Mouse (Mus musculus) MEL (cell line): ENCODE results near the gene Lsm7. TPM values are rescaled to one million over a fixed set of nuclear protein-coding genes. Genes with fewer than 3 reads are reported as not detected.
A peak's percentile ranks its signal among the peaks of the same experiment; 100 is the strongest.

ENCODE experiments used
- DNase-seq: peaks from one replicate; pipeline ENCODE4 v3.0.0; 2011; ENCODE audit warnings: low read depth, low spot score
- H3K27ac ChIP-seq: 2 replicates; pipeline ENCODE4 v1.5.1; 2012; ENCODE audit warnings: low read depth, mild to moderate bottlenecking, control low read depth, low read length, moderate library complexity; ENCODE audit not compliant: control insufficient read depth
- H3K27me3 ChIP-seq, 2 experiments: fragments of 150-350 bp in 1 of 2; sonication (generic) in 1 of 2; 2 replicates each; pipeline ENCODE4 v1.6.1; 2012; ENCODE audit warnings: low read length in 2 of 2, mild to moderate bottlenecking in 2 of 2, improper control_type of control experiment in 1 of 2, moderate library complexity in 1 of 2; ENCODE audit not compliant: insufficient read depth in 2 of 2, control insufficient read depth in 1 of 2
- H3K36me3 ChIP-seq, 2 experiments: 2 replicates each; pipeline ENCODE4 v1.6.1; 2012 to 2014; ENCODE audit warnings: low read length in 2 of 2, improper control_type of control experiment in 1 of 2, inconsistent platforms in 1 of 2, mild to moderate bottlenecking in 1 of 2; ENCODE audit not compliant: insufficient read depth in 2 of 2, control insufficient read depth in 1 of 2
- H3K4me1 ChIP-seq, 2 experiments: fragments of 150-350 bp in 1 of 2; sonication (generic) in 1 of 2; 2 replicates each; pipeline ENCODE4 v1.6.1; 2012; ENCODE audit warnings: low read length in 2 of 2, improper control_type of control experiment in 1 of 2, mild to moderate bottlenecking in 1 of 2; ENCODE audit not compliant: insufficient read depth in 2 of 2, control insufficient read depth in 1 of 2
- H3K4me3 ChIP-seq, 2 experiments: fragments of 150-350 bp in 1 of 2; sonication (generic) in 1 of 2; 2 replicates each; pipeline ENCODE4 v1.5.1; 2012; ENCODE audit warnings: low read depth in 2 of 2, low read length in 2 of 2, mild to moderate bottlenecking in 2 of 2, moderate library complexity in 2 of 2, control low read depth in 1 of 2, improper control_type of control experiment in 1 of 2; ENCODE audit not compliant: control insufficient read depth in 1 of 2, insufficient read depth in 1 of 2
- H3K79me2 ChIP-seq: 2 replicates; pipeline ENCODE4 v1.6.1; 2012; ENCODE audit warnings: mild to moderate bottlenecking, low read length, moderate library complexity; ENCODE audit not compliant: control insufficient read depth, poor library complexity, insufficient read depth
- H3K9ac ChIP-seq: 2 replicates; pipeline ENCODE4 v1.6.1; 2012; ENCODE audit warnings: low read depth, mild to moderate bottlenecking, control low read depth, low read length, moderate library complexity; ENCODE audit not compliant: control insufficient read depth, poor library complexity, severe bottlenecking
- H3K9me3 ChIP-seq: fragments of 150-350 bp; sonication (generic); replicated peaks from 2 replicates; pipeline ENCODE4 v1.6.1; 2012; ENCODE audit warnings: mild to moderate bottlenecking, low read length, improper control_type of control experiment, moderate library complexity; ENCODE audit not compliant: insufficient read depth
- BHLHE40 ChIP-seq: IDR thresholded peaks from 2 replicates; pipeline ENCODE4 v1.6.1; 2012; ENCODE audit warnings: low read depth, mild to moderate bottlenecking, inconsistent platforms, low read length, improper control_type of control experiment, borderline replicate concordance
- CHD2 ChIP-seq: IDR thresholded peaks from 2 replicates; pipeline ENCODE4 v1.6.1; 2011; ENCODE audit warnings: low read length, improper control_type of control experiment
- CTCF ChIP-seq, 3 experiments: IDR thresholded peaks in 2 of 3; conservative IDR thresholded peaks in 1 of 3; 2 replicates each; pipeline ENCODE4 v1.5.1; 2011 to 2012; ENCODE audit warnings: low read length in 3 of 3, low read depth in 2 of 3, mild to moderate bottlenecking in 2 of 3, improper control_type of control experiment in 1 of 3, inconsistent platforms in 1 of 3, mixed read lengths in 1 of 3, moderate library complexity in 1 of 3; ENCODE audit not compliant: control insufficient read depth in 1 of 3, insufficient read depth in 1 of 3, poor library complexity in 1 of 3, severe bottlenecking in 1 of 3
- EP300 ChIP-seq, 2 experiments: IDR thresholded peaks; 2 replicates each; pipeline ENCODE4 v1.6.1; 2011; ENCODE audit warnings: improper control_type of control experiment in 2 of 2, low read length in 2 of 2, low read depth in 1 of 2, mild to moderate bottlenecking in 1 of 2
- GABPA ChIP-seq: IDR thresholded peaks from 2 replicates; pipeline ENCODE4 v1.6.1; 2012; ENCODE audit warnings: low read depth, mild to moderate bottlenecking, inconsistent platforms, low read length, improper control_type of control experiment, moderate library complexity
- GATA1 ChIP-seq: IDR thresholded peaks from 2 replicates; pipeline ENCODE4 v1.6.1; 2011; ENCODE audit warnings: low read depth, low read length, improper control_type of control experiment
- MAFK ChIP-seq: IDR thresholded peaks from 2 replicates; pipeline ENCODE4 v1.6.1; 2011; ENCODE audit warnings: low read depth, mild to moderate bottlenecking, low read length, improper control_type of control experiment, borderline replicate concordance
- MAX ChIP-seq: IDR thresholded peaks from 2 replicates; pipeline ENCODE4 v1.6.1; 2011; ENCODE audit warnings: low read length, improper control_type of control experiment
- MAZ ChIP-seq: IDR thresholded peaks from 2 replicates; pipeline ENCODE4 v1.6.1; 2012; ENCODE audit warnings: low read depth, mild to moderate bottlenecking, inconsistent platforms, low read length, improper control_type of control experiment
- MXI1 ChIP-seq: IDR thresholded peaks from 2 replicates; pipeline ENCODE4 v1.6.1; 2011; ENCODE audit warnings: mild to moderate bottlenecking, low read depth, low read length, improper control_type of control experiment
- MYC ChIP-seq: IDR thresholded peaks from 2 replicates; pipeline ENCODE4 v1.6.1; 2011; ENCODE audit warnings: low read depth, mild to moderate bottlenecking, low read length, improper control_type of control experiment, moderate library complexity
- NELFE ChIP-seq: IDR thresholded peaks from 2 replicates; pipeline ENCODE4 v1.6.1; 2011; ENCODE audit warnings: low read depth, low read length, improper control_type of control experiment
- NRF1 ChIP-seq: IDR thresholded peaks from 2 replicates; pipeline ENCODE4 v1.6.1; 2014; ENCODE audit warnings: low read depth, mild to moderate bottlenecking, inconsistent platforms, low read length, improper control_type of control experiment, moderate library complexity; ENCODE audit not compliant: poor library complexity, insufficient read depth, severe bottlenecking
- POLR2A ChIP-seq, 2 experiments: IDR thresholded peaks; 2 replicates each; pipeline ENCODE4 v1.6.1; 2011 to 2012; ENCODE audit warnings: low read length in 2 of 2, mild to moderate bottlenecking in 2 of 2, control low read depth in 1 of 2, improper control_type of control experiment in 1 of 2, low read depth in 1 of 2, moderate library complexity in 1 of 2; ENCODE audit not compliant: control insufficient read depth in 1 of 2, insufficient read depth in 1 of 2, poor library complexity in 1 of 2
- POLR2AphosphoS5 ChIP-seq: IDR thresholded peaks from 2 replicates; pipeline ENCODE4 v1.6.1; 2012; ENCODE audit warnings: low read depth, borderline replicate concordance, mild to moderate bottlenecking, inconsistent platforms, low read length, moderate library complexity, mixed read lengths
- RAD21 ChIP-seq: IDR thresholded peaks from 2 replicates; pipeline ENCODE4 v1.6.1; 2011; ENCODE audit warnings: mild to moderate bottlenecking, low read depth, low read length, improper control_type of control experiment
- RCOR1 ChIP-seq: IDR thresholded peaks from 2 replicates; pipeline ENCODE4 v1.6.1; 2012; ENCODE audit warnings: low read depth, mild to moderate bottlenecking, inconsistent platforms, low read length, improper control_type of control experiment
- SIN3A ChIP-seq: IDR thresholded peaks from 2 replicates; pipeline ENCODE4 v1.6.1; 2012; ENCODE audit warnings: low read length, improper control_type of control experiment, inconsistent platforms
- SMC3 ChIP-seq: IDR thresholded peaks from 2 replicates; pipeline ENCODE4 v1.6.1; 2011; ENCODE audit warnings: low read depth, low read length, improper control_type of control experiment
- TAL1 ChIP-seq: IDR thresholded peaks from 2 replicates; pipeline ENCODE4 v1.6.1; 2012; ENCODE audit warnings: mild to moderate bottlenecking, inconsistent platforms, low read length, moderate library complexity, mixed read lengths
- TBP ChIP-seq: IDR thresholded peaks from 2 replicates; pipeline ENCODE4 v1.8.0; 2011; ENCODE audit warnings: low read depth, low read length, improper control_type of control experiment
- TCF12 ChIP-seq: IDR thresholded peaks from 2 replicates; pipeline ENCODE4 v1.6.1; 2014; ENCODE audit warnings: low read depth, mild to moderate bottlenecking, inconsistent platforms, low read length, improper control_type of control experiment, moderate library complexity
- USF1 ChIP-seq: IDR thresholded peaks from 2 replicates; pipeline ENCODE4 v1.6.1; 2014; ENCODE audit warnings: low read depth, mild to moderate bottlenecking, inconsistent platforms, low read length, improper control_type of control experiment, moderate library complexity
- ZC3H11A ChIP-seq: IDR thresholded peaks from 2 replicates; pipeline ENCODE4 v1.6.1; 2012; ENCODE audit warnings: low read depth, mild to moderate bottlenecking, inconsistent platforms, low read length, improper control_type of control experiment
- ZMIZ1 ChIP-seq: IDR thresholded peaks from 2 replicates; pipeline ENCODE4 v1.6.1; 2012; ENCODE audit warnings: low read depth, mild to moderate bottlenecking, inconsistent platforms, low read length, improper control_type of control experiment, moderate library complexity
- polyA plus RNA-seq, 2 experiments: library from polyadenylated mRNA; stranded (reverse) in 1 of 2; unstranded in 1 of 2; fragments of >175 nt in 1 of 2; fragments of >200 nt in 1 of 2; gene quantifications; 2 replicates each; pipeline versions ENCODE4 v1.2.1 to v1.2.4; 2012; ENCODE audit warnings: low replicate concordance in 2 of 2, low read depth in 1 of 2; ENCODE audit not compliant: insufficient read length in 2 of 2, insufficient read depth in 1 of 2, missing spikeins in 1 of 2
- total RNA-seq: library from RNA; depleted of rRNA; stranded (reverse); fragments of 300-350 nt; gene quantifications from 2 replicates; pipeline ENCODE4 v1.2.3, GENCODE M21; 2012

Gene Lsm7
- total and polyA plus RNA-seq, 3 experiments: 246 to 637 TPM; not detected in 1

DNA sequence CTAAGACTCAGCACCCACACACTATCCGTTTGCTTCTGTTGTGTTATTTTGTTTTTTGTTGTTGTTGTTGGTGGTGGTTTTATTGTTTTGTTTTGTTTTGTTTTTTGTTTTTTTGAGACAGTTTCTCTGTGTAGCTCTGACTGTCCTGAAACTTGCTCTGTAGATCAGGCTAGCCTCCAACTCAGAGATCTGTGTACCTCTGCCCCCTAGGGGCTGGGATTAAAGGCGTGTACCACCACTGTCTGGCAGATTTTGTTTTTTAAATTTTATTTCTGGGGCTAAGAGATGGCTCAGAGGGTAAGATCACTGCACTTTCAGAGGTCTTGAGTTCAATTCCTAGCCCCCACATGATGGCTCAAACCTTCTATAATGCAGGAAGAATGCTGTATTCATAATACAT lies 25.9 kb upstream of the Lsm7 start:
- no peak overlapping the region for H3K4me3 ChIP-seq
- H3K9ac ChIP-seq: no peak overlapping the region
- DNase-seq: peak; percentile 63
- no peaks in the 10 kb centered on the region for H3K9me3 ChIP-seq
- H3K4me1 ChIP-seq: peaks cover 2 to 11% of the 10 kb centered on the region in 2 experiments; a peak in 3 of 4 replicates
- no peaks in the 10 kb centered on the region for H3K79me2 ChIP-seq
- no peak overlapping the region for H3K27ac ChIP-seq
- no peaks in the 10 kb centered on the region for H3K27me3 ChIP-seq
- H3K36me3 ChIP-seq: no peaks in the 10 kb centered on the region
- no peak for TF ChIP-seq MAFK
- TF ChIP-seq CTCF (IDR thresholded peaks at IDR 0.05 in 2 of 3, conservative IDR thresholded peaks at IDR 0.05 in 1 of 3; ENCODE audit: control insufficient read depth in 1 of 3, insufficient read depth in 1 of 3, low read depth in 2 of 3, low read length in 3 of 3, poor library complexity in 1 of 3, severe bottlenecking in 1 of 3): peak in 2 of 3 experiments; percentile 50 to 60; a peak in 4 of 6 replicates
- no peak for TF ChIP-seq NRF1
- no peak for TF ChIP-seq CHD2
- no peak for TF ChIP-seq EP300 (IDR thresholded peaks at IDR 0.05; ENCODE audit: low read depth in 1 of 2, low read length in 2 of 2)
- 0 out of 2 replicates have a peak, but pooled peaks have one; percentile 12 for TF ChIP-seq ZC3H11A
- no peak for TF ChIP-seq RCOR1
- peak; percentile 52 for TF ChIP-seq SMC3
- TF ChIP-seq GATA1: no peak
- no peak for TF ChIP-seq POLR2A (IDR thresholded peaks at IDR 0.05; ENCODE audit: control insufficient read depth in 1 of 2, insufficient read depth in 1 of 2, low read depth in 1 of 2, low read length in 2 of 2, poor library complexity in 1 of 2)
- TF ChIP-seq POLR2AphosphoS5: no peak
- peak; percentile 30 for TF ChIP-seq RAD21

DNA sequence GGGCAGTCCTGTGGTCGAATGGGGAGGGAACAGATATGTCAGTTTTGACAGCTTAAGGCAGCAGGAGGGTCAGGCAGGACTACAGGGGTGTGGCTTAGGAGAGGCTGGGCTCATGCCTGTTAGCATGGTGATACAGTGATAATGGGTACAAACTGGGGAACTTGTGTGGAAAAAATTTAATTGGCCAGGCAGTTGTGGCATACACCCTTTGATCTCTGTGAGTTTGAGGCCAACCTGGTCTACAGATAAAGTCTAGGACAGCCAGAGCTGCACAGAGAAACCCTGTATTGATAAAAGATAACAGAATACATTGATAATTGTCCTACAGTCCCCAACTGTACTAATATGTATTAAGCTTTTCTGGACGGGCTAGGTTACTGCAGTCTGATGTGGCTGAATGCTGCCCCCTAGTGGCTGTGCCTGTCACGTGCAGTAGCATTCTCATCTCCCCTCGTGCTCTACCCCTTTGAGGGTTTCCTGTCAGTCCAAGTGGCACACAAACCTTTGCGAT lies 25.2 kb upstream of the Lsm7 start:
- DNase-seq: peak; percentile 91
- Histone ChIP-seq H3K9me3 (no peaks in the 10 kb centered on the region), H3K27ac (no peak overlapping the region), H3K36me3 (no peaks in the 10 kb centered on the region), H3K9ac (no peak overlapping the region), H3K27me3 (no peaks in the 10 kb centered on the region), H3K79me2 (no peaks in the 10 kb centered on the region), H3K4me1 (peaks cover 2 to 11% of the 10 kb centered on the region in 2 experiments; a peak in 3 of 4 replicates), H3K4me3 (no peak overlapping the region)
- TF ChIP-seq NELFE: peak; percentile 12; the same call in 1 of the 2 replicates
- TF ChIP-seq TCF12: no peak
- peak; percentile 88 for TF ChIP-seq ZC3H11A
- TF ChIP-seq SMC3: peak; percentile 87
- 0 out of 2 replicates have a peak, but pooled peaks have one; percentile 27 for TF ChIP-seq TBP
- TF ChIP-seq MYC: peak; percentile 97
- 0 out of 2 replicates have a peak, but pooled peaks have one; percentile 5 for TF ChIP-seq NRF1
- no peak for TF ChIP-seq GABPA
- no peak for TF ChIP-seq MAZ
- peak; percentile 81; the same call in 1 of the 2 replicates for TF ChIP-seq BHLHE40
- peak; percentile 79 for TF ChIP-seq MXI1
- TF ChIP-seq RAD21: peak; percentile 90
- TF ChIP-seq SIN3A: peak; percentile 71
- TF ChIP-seq TAL1: peak; percentile 27; the same call in 1 of the 2 replicates
- TF ChIP-seq USF1: peak; percentile 85
- peak; percentile 96 to 99 (median 99) for TF ChIP-seq CTCF (IDR thresholded peaks at IDR 0.05 in 2 of 3, conservative IDR thresholded peaks at IDR 0.05 in 1 of 3; ENCODE audit: control insufficient read depth in 1 of 3, insufficient read depth in 1 of 3, low read depth in 2 of 3, low read length in 3 of 3, poor library complexity in 1 of 3, severe bottlenecking in 1 of 3)
- peak; percentile 96 for TF ChIP-seq MAX
- no peak for TF ChIP-seq ZMIZ1
- peak; percentile 43; the same call in 1 of the 2 replicates for TF ChIP-seq GATA1
